Mouse (Mus musculus) urinary bladder, postnatal 14 days (tissue): ENCODE results near the gene Klhl34.

Source experiments
- DNase-seq: peaks from one replicate; pipeline ENCODE4 v3.0.0; 2021; ENCODE audit warnings: low spot score

Klhl34 gene

DNA sequence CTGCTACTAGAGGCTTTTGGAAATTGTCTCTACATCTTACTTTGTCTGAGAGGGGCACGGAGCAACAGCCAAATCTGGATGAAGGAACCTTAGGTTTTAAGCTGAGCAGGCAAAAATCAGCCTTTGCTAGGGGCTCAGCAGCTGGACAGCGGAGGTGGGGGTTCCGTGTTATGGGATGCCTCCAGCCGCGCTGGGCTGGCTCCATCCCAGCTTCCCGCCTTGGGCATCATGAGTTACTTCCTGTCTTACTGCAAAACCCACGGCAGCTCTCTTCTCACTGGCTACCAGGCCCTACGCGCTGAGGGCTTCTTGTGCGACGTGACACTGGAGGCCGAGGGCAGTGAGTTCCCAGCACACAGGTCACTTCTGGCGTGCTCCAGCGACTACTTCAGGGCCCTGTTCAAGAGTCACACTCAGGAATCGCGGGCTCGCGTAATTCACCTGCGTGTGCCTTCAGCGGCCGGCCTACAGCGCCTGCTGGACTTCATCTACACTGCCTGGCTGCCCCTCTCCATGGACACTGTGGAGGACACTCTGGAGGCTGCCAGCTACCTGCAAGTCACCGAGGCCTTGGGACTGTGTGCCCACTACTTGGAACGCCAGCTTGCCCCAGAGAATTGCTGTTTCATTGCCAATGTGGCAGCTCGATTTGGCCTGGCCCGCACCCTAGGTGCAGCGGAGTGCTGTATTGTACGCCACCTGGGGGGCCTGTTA, at the start of gene Klhl34:
Gene Klhl34, plus strand, starts transcription at position 229 of the 714 bp plus-strand sequence.
- DNase-seq = no peak

DNA sequence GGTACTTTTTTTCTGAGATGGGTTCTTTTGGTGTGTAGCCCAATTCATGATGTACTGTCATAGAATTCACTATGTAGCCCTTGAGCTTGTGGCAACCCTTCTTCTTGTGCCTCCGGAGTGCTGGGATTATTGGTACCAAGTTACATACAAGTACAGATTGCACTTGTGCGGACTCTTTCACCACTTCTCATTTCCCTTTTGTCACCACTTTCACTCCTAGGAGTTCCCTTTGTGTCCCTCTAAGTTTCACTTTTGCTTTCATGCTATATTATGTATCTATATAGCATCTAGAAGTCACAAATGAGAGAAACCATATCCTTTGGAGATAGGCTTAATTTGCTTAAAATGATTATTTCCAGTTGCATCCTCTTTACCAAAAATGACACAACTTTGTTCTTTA, 16.6 kb upstream of the Klhl34 start:
- DNase-seq = no peak

DNA sequence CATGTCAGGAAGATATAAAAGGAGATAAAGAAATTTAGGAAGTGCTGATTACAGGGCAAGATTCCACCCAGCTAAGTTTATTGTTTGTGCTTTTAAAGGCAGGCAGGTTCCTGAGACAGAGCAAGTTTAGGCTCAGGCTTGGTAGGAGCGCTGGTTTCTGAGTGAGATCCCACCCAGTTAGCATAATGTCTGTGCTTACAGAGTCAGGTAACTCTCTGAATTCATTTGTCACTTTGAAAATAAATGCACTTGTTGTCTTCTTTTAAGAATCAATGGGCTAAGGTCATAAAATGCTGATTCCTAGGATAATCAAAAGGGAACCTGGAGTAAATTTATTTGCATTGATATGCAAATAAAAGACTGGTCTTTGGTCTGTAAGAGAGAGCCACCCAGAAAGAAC, 8.5 kb upstream of the Klhl34 start:
- DNase-seq = no peak

DNA sequence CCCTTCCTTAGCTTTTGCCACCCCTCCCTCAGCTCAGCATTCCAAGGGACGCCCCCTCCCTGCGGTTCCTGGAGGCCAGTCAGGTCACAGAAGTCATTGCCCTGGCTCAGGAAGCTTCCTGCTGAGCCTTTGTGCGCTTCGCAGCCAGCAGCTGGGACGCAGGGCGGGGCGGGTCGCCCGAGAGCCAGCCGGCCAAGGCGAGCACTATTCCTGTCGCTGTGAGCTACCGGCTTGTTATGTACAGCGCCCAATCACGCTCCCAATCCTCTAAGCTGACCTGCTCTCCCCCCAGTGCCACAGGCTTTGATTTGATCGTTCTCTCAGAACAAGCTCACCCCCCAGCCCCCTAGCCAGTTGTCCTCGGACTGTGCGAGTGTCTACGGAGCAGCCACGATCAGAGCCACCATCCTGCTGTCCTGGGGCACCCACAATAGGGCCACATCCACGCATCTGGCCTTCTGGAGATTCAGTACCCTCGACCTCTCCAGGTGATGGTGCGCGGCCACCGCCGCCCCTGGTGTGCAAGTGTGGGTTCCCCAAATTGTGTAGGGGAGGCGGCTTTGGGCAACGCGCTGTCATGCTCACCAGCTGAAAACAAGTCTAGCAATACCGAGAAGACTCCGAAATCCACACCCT, 546 bp upstream of the Klhl34 start:
- DNase-seq = no peak

DNA sequence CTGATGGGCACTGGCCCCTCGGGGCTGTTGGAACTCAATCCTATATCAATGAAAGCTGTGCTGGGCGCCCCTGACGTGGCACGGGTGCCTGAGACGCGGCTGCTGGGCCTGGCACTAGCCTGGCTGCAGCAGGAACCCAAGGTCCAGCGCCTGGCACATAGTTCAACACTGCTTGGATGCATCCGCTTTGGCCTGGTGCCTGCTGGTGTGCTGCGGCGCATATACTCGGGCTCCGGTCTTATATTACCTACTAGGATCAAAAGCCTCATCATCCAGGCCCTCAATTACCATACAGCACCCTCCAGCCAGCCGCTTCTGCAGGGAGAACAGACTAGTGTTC, 656 bp downstream of the Klhl34 start:
- no peak for DNase-seq

DNA sequence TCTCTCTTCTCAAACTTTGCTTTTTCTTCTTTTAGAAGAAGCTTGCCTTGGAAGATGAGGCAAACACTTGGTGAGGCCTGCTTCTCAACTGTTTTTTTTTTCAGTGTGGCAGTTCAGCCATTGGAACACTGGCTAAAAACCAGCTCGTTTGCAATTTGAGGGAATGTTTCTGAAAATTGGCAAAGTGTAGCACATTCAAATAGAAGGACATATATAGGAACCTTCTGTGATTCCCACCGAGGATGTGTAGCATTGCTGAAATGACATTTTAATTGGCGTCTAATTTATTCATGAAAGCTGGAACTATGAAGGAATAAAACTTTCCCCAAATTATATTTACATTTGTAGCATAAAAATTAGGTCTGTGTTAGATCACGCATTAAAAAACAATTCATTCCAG, 11.7 kb downstream of the Klhl34 start:
- no peak for DNase-seq
